Mouse (Mus musculus) CH12.LX (cell line): ENCODE results near the gene Naa25. TPM values are rescaled to one million over a fixed set of nuclear protein-coding genes. Genes with fewer than 3 reads are reported as not detected.
A peak's percentile ranks its signal among the peaks of the same experiment; 100 is the strongest.

ENCODE experiments used
- DNase-seq: peaks from one replicate; pipeline ENCODE4 v3.0.0-alpha.2; 2013; ENCODE audit errors: extremely low read depth
- H3K27ac ChIP-seq: 2 replicates; pipeline ENCODE4 v1.5.1; 2012; ENCODE audit warnings: low read depth, mild to moderate bottlenecking, control low read depth, moderate library complexity; ENCODE audit not compliant: insufficient read depth
- H3K27me3 ChIP-seq: replicated peaks from 2 replicates; pipeline ENCODE3; 2012; ENCODE audit warnings: inconsistent platforms
- H3K36me3 ChIP-seq, 2 experiments: replicated peaks in 1 of 2; 2 replicates each; pipeline versions ENCODE3 to v1.6.1; 2012; ENCODE audit warnings: inconsistent platforms in 1 of 2, low read length in 1 of 2, mild to moderate bottlenecking in 1 of 2, mixed read lengths in 1 of 2, moderate library complexity in 1 of 2; ENCODE audit not compliant: control insufficient read depth in 1 of 2, insufficient read depth in 1 of 2
- H3K4me1 ChIP-seq, 2 experiments: 2 replicates each; pipeline ENCODE4 v1.6.1; 2012; ENCODE audit warnings: inconsistent platforms in 1 of 2, moderate library complexity in 1 of 2; ENCODE audit not compliant: insufficient read depth in 2 of 2, control insufficient read depth in 1 of 2
- H3K4me2 ChIP-seq: 2 replicates; pipeline ENCODE4 v1.6.1; 2012; ENCODE audit warnings: low read depth, mild to moderate bottlenecking, control low read depth; ENCODE audit not compliant: poor library complexity, insufficient read depth, severe bottlenecking
- H3K4me3 ChIP-seq, 3 experiments: fragments of 150-350 bp in 1 of 3; sonication (generic) in 1 of 3; replicated peaks in 1 of 3; 2 replicates each; pipeline versions ENCODE3 to v1.5.1; 2011 to 2012; ENCODE audit warnings: low read depth in 2 of 3, low read length in 2 of 3, mild to moderate bottlenecking in 2 of 3, moderate library complexity in 2 of 3, control low read depth in 1 of 3, improper control_type of control experiment in 1 of 3, inconsistent platforms in 1 of 3, mixed read lengths in 1 of 3; ENCODE audit not compliant: poor library complexity in 1 of 3
- H3K79me2 ChIP-seq: replicated peaks from 2 replicates; pipeline ENCODE4 v1.6.1; 2012; ENCODE audit warnings: mild to moderate bottlenecking, moderate library complexity; ENCODE audit not compliant: control insufficient read depth, poor library complexity, insufficient read depth, severe bottlenecking; ENCODE audit errors: extremely low read depth
- H3K9ac ChIP-seq: 2 replicates; pipeline ENCODE4 v1.6.1; 2012; ENCODE audit warnings: low read depth, mild to moderate bottlenecking, control low read depth, moderate library complexity; ENCODE audit not compliant: insufficient read depth
- H3K9me3 ChIP-seq: replicated peaks from 2 replicates; pipeline ENCODE3; 2012; ENCODE audit warnings: low read length, inconsistent platforms, mixed read lengths
- CHD1 ChIP-seq: IDR thresholded peaks from 2 replicates; pipeline ENCODE4 v1.6.1; 2012; ENCODE audit warnings: low read depth, low read length, improper control_type of control experiment, inconsistent platforms
- CHD2 ChIP-seq: IDR thresholded peaks from 2 replicates; pipeline ENCODE4 v1.6.1; 2011; ENCODE audit warnings: low read length, improper control_type of control experiment
- CTCF ChIP-seq, 2 experiments: IDR thresholded peaks in 1 of 2; conservative IDR thresholded peaks in 1 of 2; 2 replicates each; pipeline ENCODE4 v1.5.1; 2011 to 2012; ENCODE audit warnings: low read depth in 2 of 2, low read length in 2 of 2, improper control_type of control experiment in 1 of 2, inconsistent platforms in 1 of 2, mild to moderate bottlenecking in 1 of 2, moderate library complexity in 1 of 2
- E2F4 ChIP-seq: IDR thresholded peaks from 2 replicates; pipeline ENCODE4 v1.6.1; 2011; ENCODE audit warnings: low read depth, low read length, improper control_type of control experiment; ENCODE audit not compliant: insufficient replicate concordance
- ELF1 ChIP-seq: IDR thresholded peaks from 2 replicates; pipeline ENCODE4 v1.6.1; 2014; ENCODE audit warnings: low read depth, mild to moderate bottlenecking, inconsistent platforms, low read length, improper control_type of control experiment
- ETS1 ChIP-seq: conservative IDR thresholded peaks from 2 replicates; pipeline ENCODE4 v1.6.1; 2012; ENCODE audit warnings: low read depth, mild to moderate bottlenecking, inconsistent platforms, low read length, improper control_type of control experiment, moderate library complexity
- HCFC1 ChIP-seq: IDR thresholded peaks from 2 replicates; pipeline ENCODE4 v1.6.1; 2012; ENCODE audit warnings: low read depth, mild to moderate bottlenecking, inconsistent platforms, low read length, improper control_type of control experiment
- IRF4 ChIP-seq: IDR thresholded peaks from 2 replicates; pipeline ENCODE4 v1.6.1; 2014; ENCODE audit warnings: low read depth, mild to moderate bottlenecking, inconsistent platforms, low read length, improper control_type of control experiment
- KAT2A ChIP-seq: IDR thresholded peaks from 2 replicates; pipeline ENCODE4 v1.6.1; 2012; ENCODE audit warnings: low read length, improper control_type of control experiment, inconsistent platforms; ENCODE audit not compliant: insufficient replicate concordance
- MAZ ChIP-seq: IDR thresholded peaks from 2 replicates; pipeline ENCODE4 v1.6.1; 2012; ENCODE audit warnings: low read depth, mild to moderate bottlenecking, inconsistent platforms, low read length, improper control_type of control experiment, moderate library complexity
- MEF2A ChIP-seq: IDR thresholded peaks from 2 replicates; pipeline ENCODE4 v1.6.1; 2014; ENCODE audit warnings: low read depth, mild to moderate bottlenecking, inconsistent platforms, low read length, improper control_type of control experiment, borderline replicate concordance
- MYC ChIP-seq: IDR thresholded peaks from 2 replicates; pipeline ENCODE4 v1.6.1; 2011; ENCODE audit warnings: low read depth, mild to moderate bottlenecking, improper control_type of control experiment, low read length
- NRF1 ChIP-seq: IDR thresholded peaks from 2 replicates; pipeline ENCODE4 v1.6.1; 2014; ENCODE audit warnings: low read depth, mild to moderate bottlenecking, inconsistent platforms, low read length, improper control_type of control experiment, moderate library complexity
- POLR2AphosphoS2 ChIP-seq: IDR thresholded peaks from 2 replicates; pipeline ENCODE4 v1.6.1; 2011; ENCODE audit warnings: low read depth, low read length, improper control_type of control experiment
- RCOR1 ChIP-seq: conservative IDR thresholded peaks from 2 replicates; pipeline ENCODE4 v1.6.1; 2012; ENCODE audit warnings: low read depth, mild to moderate bottlenecking, inconsistent platforms, low read length, improper control_type of control experiment
- SIN3A ChIP-seq: IDR thresholded peaks from 2 replicates; pipeline ENCODE4 v1.6.1; 2012; ENCODE audit warnings: low read length, improper control_type of control experiment, inconsistent platforms
- TBP ChIP-seq: conservative IDR thresholded peaks from 2 replicates; pipeline ENCODE4 v1.6.1; 2011; ENCODE audit warnings: low read depth, low read length, improper control_type of control experiment
- USF2 ChIP-seq: conservative IDR thresholded peaks from 2 replicates; pipeline ENCODE4 v1.6.1; 2011; ENCODE audit warnings: low read depth, low read length, improper control_type of control experiment
- ZMIZ1 ChIP-seq: IDR thresholded peaks from 2 replicates; pipeline ENCODE4 v1.6.1; 2012; ENCODE audit warnings: low read depth, mild to moderate bottlenecking, inconsistent platforms, low read length, improper control_type of control experiment
- ZNF384 ChIP-seq: IDR thresholded peaks from 2 replicates; pipeline ENCODE4 v1.6.1; 2012; ENCODE audit warnings: low read depth, low read length, improper control_type of control experiment, inconsistent platforms
- dilution Hi-C: fragments of 300-500 bp; cut with MboI; formaldehyde crosslinking; loops from 2 replicates; pipeline ENCODE4 v1.14.3; 2020; ENCODE audit warnings: low sequenced_read_pairs; ENCODE audit not compliant: extremely low pct_unique_long_range_greater_than_20kb, extremely low pct_ligation_motif_present
- in situ Hi-C: fragments of 300-500 bp; cut with MboI; formaldehyde crosslinking; loops from 3 replicates; pipeline ENCODE4 v1.14.3; 2019; ENCODE audit warnings: low sequenced_read_pairs, low pct_ligation_motif_present, low pct_unique_long_range_greater_than_20kb, mixed read lengths
- polyA plus RNA-seq: library from polyadenylated mRNA; unstranded; fragments of >175 nt; gene quantifications from 2 replicates; pipeline ENCODE4 v1.2.1, GENCODE M21; 2012; ENCODE audit warnings: low read depth; ENCODE audit not compliant: insufficient read length
- total RNA-seq, 2 experiments: library from RNA; depleted of rRNA; stranded (reverse); fragments of 300-350 nt in 1 of 2; fragments of >200 nt in 1 of 2; gene quantifications; 2 replicates each; pipeline ENCODE4 v1.2.3; 2012 to 2014

Gene Naa25
- total and polyA plus RNA-seq, 3 experiments = 41.3 to 60.3 (median 59.7) TPM

DNA sequence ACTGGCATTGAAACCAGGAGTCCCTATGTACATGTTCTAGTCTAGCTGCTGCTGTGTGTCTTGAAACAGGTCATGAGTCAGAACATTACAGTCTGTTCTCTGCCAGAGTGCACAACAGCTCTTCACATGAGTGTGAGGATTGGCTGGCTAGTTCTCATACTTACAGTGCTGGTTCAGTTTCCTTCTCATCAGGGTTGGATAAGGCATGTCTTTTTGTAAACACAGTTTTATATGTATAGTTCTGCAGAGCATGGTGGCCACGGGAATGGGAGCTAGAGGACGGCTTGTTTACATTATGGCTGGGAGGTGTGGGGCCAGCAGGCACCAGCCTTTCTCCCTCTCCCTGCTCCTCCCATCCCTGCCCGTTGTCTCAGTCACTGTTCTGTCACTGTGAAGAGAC lies 71.8 kb downstream of the Naa25 start:
- no peak overlapping the region for H3K4me3 ChIP-seq
- peaks cover 17 to 32% of the 10 kb centered on the region in 2 experiments for H3K4me1 ChIP-seq
- no peak for DNase-seq
- no peaks in the 10 kb centered on the region for H3K36me3 ChIP-seq
- dilution Hi-C loops = no loop called here
- no peaks in the 10 kb centered on the region for H3K27me3 ChIP-seq
- H3K9ac ChIP-seq = no peak overlapping the region
- H3K27ac ChIP-seq = no peak overlapping the region
- TF ChIP-seq ZMIZ1 = no peak
- peak; percentile 54; the same call in 1 of the 2 replicates for TF ChIP-seq IRF4
- TF ChIP-seq, all 38 proteins: peak for 1
- in situ Hi-C loops = no loop called here
- Histone ChIP-seq H3K4me2 (no peak overlapping the region), H3K9me3 (no peaks in the 10 kb centered on the region), H3K79me2 (no peaks in the 10 kb centered on the region)

DNA sequence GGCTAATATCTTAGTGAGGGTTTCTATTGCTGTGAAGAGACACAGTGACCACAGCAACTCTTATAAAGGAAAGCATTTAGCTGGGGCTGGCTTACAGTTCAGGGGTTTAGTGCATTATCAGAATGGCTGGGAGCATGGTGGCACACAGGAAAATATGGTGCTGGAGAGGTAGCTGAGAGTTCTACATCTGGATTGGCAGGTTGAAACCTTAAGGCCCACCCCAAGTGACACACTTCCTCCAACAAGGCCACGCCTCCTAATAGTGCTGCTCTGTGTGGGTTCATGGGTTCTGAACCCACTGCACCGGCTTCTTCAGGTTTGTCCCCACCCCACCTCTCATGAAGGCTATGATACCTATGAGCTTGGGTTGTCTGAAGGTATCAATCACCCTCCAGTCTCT lies 74.7 kb downstream of the Naa25 start:
- in situ Hi-C loops = no loop called here
- H3K27ac ChIP-seq = no peak overlapping the region
- no peak overlapping the region for H3K4me2 ChIP-seq
- TF ChIP-seq ETS1 = no peak
- no peak for TF ChIP-seq HCFC1
- no peak for TF ChIP-seq KAT2A
- TF ChIP-seq SIN3A = no peak
- TF ChIP-seq E2F4 = no peak
- TF ChIP-seq ELF1 = no peak
- TF ChIP-seq CTCF (conservative IDR thresholded peaks at IDR 0.05 in 1 of 2, IDR thresholded peaks at IDR 0.05 in 1 of 2; ENCODE audit: low read depth in 2 of 2, low read length in 2 of 2) = no peak
- no peak for TF ChIP-seq USF2
- no peak for TF ChIP-seq RCOR1
- TF ChIP-seq MYC = no peak
- no peak for TF ChIP-seq MEF2A
- no peak for TF ChIP-seq CHD1
- TF ChIP-seq ZNF384 = no peak
- no peak for TF ChIP-seq TBP
- no peak for TF ChIP-seq NRF1
- TF ChIP-seq POLR2AphosphoS2 = no peak
- TF ChIP-seq CHD2 = no peak
- no peak for TF ChIP-seq MAZ
- TF ChIP-seq, all 38 proteins: peak for 0
- Histone ChIP-seq H3K4me3 (peak overlapping the region in 1 of 3 experiments; percentile 5), H3K9me3 (no peaks in the 10 kb centered on the region), H3K27me3 (no peaks in the 10 kb centered on the region), H3K36me3 (no peaks in the 10 kb centered on the region), H3K9ac (no peak overlapping the region), H3K4me1 (peaks cover 17 to 33% of the 10 kb centered on the region in 2 experiments), H3K79me2 (no peaks in the 10 kb centered on the region)
- dilution Hi-C loops = no loop called here
- peak; percentile 32 for DNase-seq
